Mouse (Mus musculus): ENCODE results near the gene 5330417H12Rik.

Gene 5330417H12Rik

DNA sequence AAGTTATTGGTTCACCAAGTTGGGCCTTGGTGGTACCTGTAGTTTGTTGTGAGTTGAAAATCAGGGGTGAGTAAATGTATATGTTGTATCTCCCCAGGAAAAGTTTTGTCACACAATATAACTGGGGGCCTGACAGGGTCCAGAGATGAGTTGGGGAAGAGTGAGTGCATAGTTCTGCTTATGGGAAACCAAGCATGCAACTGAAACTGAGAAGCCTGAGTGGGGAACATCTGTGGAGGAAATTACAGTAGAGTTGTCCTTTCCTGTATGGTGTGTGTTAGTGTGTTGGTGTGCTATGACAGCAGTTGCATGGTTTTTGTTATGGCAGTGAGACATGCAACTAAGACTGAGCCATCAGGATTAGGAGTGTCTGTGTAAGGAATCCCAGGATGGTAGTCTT is 3.4 kb upstream of the 5330417H12Rik start:
- in situ Hi-C loops (cut with MboI, MseI) = no loop called here

GRCm38 (mm10) chr7:107625781-107626180 is 820 bp upstream of the 5330417H12Rik start:
- in situ Hi-C loops (cut with MboI, MseI) = no loop called here

DNA sequence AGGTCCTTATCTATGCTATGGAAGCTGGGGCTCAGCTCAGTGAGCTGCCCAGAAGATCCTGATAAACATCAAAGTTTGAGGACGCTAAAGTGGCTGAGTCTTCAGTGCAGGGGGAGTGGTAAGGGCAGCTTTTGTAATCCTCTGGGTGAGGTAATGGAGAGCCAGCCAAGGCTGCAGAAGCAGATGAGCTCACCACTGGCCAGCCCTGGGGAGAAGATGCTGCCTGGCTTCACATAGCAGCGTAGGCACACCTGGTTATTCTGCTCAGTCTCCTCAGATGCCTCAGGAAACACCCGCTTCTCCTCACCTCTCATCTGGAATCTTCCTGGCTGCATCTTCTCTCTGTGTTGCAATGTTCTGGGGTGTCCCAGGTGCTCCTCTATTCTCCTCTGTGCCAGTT is 529 bp downstream of the 5330417H12Rik start:
- in situ Hi-C loops (cut with MboI, MseI) = no loop called here

DNA sequence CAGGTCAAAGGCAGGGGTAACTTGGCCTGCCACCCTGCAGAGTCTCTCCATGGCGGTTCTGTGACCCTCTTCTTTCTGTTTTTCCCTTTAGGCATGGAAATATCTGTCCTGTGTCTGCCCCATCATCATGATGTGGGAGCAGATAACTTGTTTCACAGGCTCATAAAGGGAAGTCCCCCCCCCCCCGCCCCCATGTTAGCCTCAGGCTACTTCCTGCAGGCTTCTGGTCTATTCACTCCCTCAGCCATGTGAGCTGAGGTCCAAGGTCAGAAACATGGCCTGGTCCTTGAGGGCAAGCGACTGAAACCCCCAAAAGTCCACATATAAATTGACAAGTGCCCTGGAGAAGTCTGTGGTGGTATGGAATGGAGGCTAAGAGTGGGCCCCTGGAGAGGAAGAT is 4.8 kb downstream of the 5330417H12Rik start:
- in situ Hi-C loops (cut with MboI, MseI) = no loop called here

- in situ Hi-C loops (cut with MboI, MseI) = no loop called here
Measured at GRCm38 (mm10) chr7:107619225-107619624, 5.7 kb downstream of the 5330417H12Rik start.

DNA sequence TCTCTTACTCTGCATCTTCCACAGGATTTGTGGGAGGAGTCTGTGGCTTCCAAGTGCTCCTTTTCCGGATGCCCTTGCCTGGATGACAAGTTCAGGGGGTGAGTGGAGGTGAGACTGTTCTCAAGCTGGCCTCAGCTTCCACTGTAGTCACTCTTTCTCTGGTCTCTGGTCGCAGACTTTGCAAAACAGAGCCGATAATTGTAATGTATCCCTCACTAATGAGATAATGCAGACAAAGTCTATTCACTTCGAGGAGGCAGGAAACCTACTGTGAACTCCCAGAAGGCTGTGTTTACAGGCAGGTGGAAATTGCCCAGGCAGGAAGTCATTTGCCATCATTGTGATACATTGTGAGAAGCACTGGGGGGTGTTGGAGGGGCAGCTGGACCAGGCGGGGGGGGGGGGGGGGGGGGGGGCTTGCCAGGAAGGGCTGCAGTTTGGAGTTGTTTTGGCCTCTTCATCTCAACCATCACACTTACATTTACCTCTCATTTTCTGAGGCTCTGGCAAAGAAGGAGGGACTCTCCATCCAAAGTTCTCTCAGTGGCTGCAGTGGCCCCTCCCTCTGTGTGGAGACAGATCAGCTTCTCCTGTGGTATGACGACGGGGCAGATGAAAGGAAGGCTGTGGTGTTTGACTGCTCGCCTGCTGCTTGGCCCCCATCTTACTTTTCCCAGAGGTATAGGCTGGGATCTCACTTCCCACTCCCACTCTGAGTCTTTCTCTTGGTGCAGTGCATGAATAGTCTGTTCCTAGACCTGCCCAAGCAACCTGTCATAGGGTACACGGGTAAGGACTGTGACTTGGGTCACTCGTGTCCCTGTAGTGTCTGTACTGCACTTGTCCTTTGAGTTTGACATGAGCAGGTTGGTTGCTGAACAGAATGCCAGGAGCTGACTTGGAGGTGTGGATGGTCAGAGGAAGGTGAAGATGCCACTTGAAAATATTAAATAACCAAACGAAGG is 6.7 kb downstream of the 5330417H12Rik start:
- in situ Hi-C loops (cut with MboI, MseI) = no loop called here

- in situ Hi-C loops (cut with MboI, MseI) = no loop called here
Measured at GRCm38 (mm10) chr7:107610880-107611279, 14.1 kb downstream of the 5330417H12Rik start.

- in situ Hi-C loops (cut with MboI, MseI) = loop anchor here in 1 of 2 experiments (10.0 kb wide), 1 partner anchor 1345 kb away; the partner anchor contains the start of gene Tub
Measured at GRCm38 (mm10) chr7:107609622-107610255, 15.2 kb downstream of the 5330417H12Rik start.

GRCm38 (mm10) chr7:107607766-107608165 is 17.2 kb downstream of the 5330417H12Rik start:
- in situ Hi-C loops (cut with MboI, MseI) = loop anchor here in 1 of 2 experiments (10.0 kb wide), 1 partner anchor 1347 kb away; the partner anchor contains the start of gene Tub

- in situ Hi-C loops (cut with MboI, MseI) = loop anchor here in 1 of 2 experiments (10.0 kb wide), 1 partner anchor 1352 kb away; the partner anchor contains the start of gene Tub
Measured at GRCm38 (mm10) chr7:107602913-107603312, 22.0 kb downstream of the 5330417H12Rik start.

- in situ Hi-C loops (cut with MboI, MseI) = loop anchor here in 1 of 2 experiments (10.0 kb wide), 1 partner anchor 1352 kb away; the partner anchor contains the start of gene Tub
Measured at GRCm38 (mm10) chr7:107602505-107602904, 22.5 kb downstream of the 5330417H12Rik start.

GRCm38 (mm10) chr7:107600651-107601050 is 24.3 kb downstream of the 5330417H12Rik start:
- in situ Hi-C loops (cut with MboI, MseI) = loop anchor here in 1 of 2 experiments (10.0 kb wide), 1 partner anchor 1354 kb away; the partner anchor contains the start of gene Tub

GRCm38 (mm10) chr7:107597956-107598355 is 27.0 kb downstream of the 5330417H12Rik start:
- in situ Hi-C loops (cut with MboI, MseI) = no loop called here

DNA sequence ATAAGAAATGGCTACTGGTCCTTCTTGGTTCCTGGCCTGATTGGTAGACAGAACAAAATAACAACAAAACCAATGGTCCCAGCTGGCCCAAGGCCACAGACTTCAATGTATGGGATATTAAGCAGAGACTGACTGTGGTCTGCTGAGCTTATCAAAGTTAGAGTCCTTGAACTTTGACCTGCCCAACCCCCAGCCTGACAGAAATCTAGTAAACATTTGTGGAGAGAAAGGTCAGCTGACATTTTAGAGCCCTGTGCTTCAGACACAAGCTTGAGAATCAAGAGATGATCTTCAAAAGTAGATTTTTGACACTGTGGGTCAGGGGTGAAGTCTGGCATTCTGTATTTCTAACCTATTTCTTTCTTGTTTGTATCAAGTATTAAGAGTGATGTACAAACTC is 28.2 kb downstream of the 5330417H12Rik start:
- in situ Hi-C loops (cut with MboI, MseI) = no loop called here

DNA sequence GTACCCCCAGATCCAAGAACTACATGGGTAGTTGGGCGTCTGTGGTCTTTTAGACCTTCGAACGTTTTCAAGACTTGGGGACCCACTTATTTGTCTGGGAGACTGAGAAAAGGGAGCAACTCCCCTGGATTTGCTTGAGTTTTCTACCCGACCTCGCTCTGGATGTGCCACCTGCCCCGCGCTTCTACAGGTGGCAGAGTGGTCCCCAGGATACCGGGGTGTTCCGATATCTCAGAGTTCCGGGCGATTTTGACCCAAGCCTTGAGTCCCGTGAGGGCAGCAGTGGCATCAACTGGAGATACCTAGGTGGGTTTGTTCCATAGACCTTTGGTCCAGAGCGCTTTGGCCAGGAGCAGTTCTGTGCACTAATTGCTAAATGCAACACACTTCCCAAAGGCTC is 29.5 kb downstream of the 5330417H12Rik start:
- in situ Hi-C loops (cut with MboI, MseI) = no loop called here

GRCm38 (mm10) chr7:107594857-107595402 is 30.0 kb downstream of the 5330417H12Rik start, which contains the start of gene Ppfibp2:
Ppfibp2 (plus strand) TSS chr7:107595207.
- in situ Hi-C loops (cut with MboI, MseI) = no loop called here

GRCm38 (mm10) chr7:107594325-107594856 is 30.6 kb downstream of the 5330417H12Rik start:
- in situ Hi-C loops (cut with MboI, MseI) = no loop called here

DNA sequence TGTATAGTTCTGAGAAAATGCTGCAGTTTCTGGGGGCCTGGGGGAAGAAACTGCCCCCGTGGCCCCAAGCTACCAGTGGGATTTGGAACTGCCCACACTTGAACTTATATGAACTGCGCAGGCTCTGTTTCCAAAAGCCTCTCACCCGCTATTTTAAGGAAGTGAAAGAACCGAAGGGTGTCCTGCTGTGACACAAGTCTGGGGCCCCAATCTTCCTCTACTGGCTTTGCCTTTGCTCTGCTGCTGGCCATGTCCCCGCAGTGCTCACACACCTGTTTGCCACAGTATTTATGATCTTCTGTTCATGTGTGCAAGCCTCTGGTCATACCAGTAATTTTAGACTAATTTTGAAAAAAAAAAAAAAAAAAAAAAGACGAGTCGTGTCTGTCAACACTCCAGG is 31.1 kb downstream of the 5330417H12Rik start:
- in situ Hi-C loops (cut with MboI, MseI) = no loop called here

DNA sequence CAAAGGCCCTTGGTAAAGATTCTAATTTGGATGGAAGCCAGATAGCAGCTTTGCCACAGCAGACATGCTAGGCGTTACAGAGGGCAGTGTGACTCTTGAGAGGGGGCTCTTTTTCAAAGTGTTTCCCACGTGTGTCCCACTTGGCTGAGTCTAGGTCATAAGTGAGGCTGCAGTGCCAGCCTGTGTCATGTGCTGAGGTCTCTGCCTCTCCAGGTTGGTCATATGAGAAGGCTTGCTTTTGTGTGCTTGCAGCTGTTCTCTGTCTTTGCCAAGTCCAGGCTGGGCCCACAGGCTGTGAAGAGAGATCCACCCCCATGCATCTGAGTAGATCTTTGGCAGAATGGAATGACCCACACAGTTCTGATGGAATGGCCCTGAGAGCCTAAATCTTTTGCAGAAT is 32.3 kb downstream of the 5330417H12Rik start:
- in situ Hi-C loops (cut with MboI, MseI) = no loop called here

DNA sequence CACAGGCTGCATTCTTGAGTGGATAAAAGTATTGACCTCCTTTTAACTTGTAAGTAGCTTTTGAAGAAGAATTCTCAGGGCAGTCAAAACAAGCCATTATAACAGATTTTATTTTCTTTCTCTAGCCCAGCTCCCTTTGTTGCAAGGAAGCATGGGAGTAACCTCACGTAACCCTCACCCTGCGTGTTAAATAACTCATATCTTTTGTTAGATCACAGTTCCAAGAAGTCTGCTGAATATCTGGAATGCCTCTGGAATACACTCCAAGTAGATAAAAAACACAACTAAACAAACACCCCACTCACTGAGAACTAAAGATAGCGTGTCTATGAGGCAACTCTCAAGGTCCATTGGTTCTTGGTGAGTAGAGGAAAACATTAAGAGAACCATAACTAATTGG is 50.7 kb downstream of the 5330417H12Rik start:
- in situ Hi-C loops (cut with MboI, MseI) = no loop called here

Measured in T-helper 17 cell (primary cell).